Mouse (Mus musculus) CH12.LX (cell line): ENCODE measurements around the gene Zdhhc21. TPM values are rescaled to one million over a fixed set of nuclear protein-coding genes. Genes with fewer than 3 reads are reported as not detected.

Source experiments
- DNase-seq: peaks from one replicate; pipeline ENCODE4 v3.0.0-alpha.2; 2013; ENCODE audit errors: extremely low read depth
- H3K27ac ChIP-seq: 2 replicates; pipeline ENCODE4 v1.5.1; 2012; ENCODE audit warnings: low read depth, mild to moderate bottlenecking, control low read depth, moderate library complexity; ENCODE audit not compliant: insufficient read depth
- H3K27me3 ChIP-seq: replicated peaks from 2 replicates; pipeline ENCODE3; 2012; ENCODE audit warnings: inconsistent platforms
- H3K36me3 ChIP-seq, 2 experiments: replicated peaks in 1 of 2; 2 replicates each; pipeline versions ENCODE3 to v1.6.1; 2012; ENCODE audit warnings: inconsistent platforms in 1 of 2, low read length in 1 of 2, mild to moderate bottlenecking in 1 of 2, mixed read lengths in 1 of 2, moderate library complexity in 1 of 2; ENCODE audit not compliant: control insufficient read depth in 1 of 2, insufficient read depth in 1 of 2
- H3K4me1 ChIP-seq, 2 experiments: 2 replicates each; pipeline ENCODE4 v1.6.1; 2012; ENCODE audit warnings: inconsistent platforms in 1 of 2, moderate library complexity in 1 of 2; ENCODE audit not compliant: insufficient read depth in 2 of 2, control insufficient read depth in 1 of 2
- H3K4me2 ChIP-seq: 2 replicates; pipeline ENCODE4 v1.6.1; 2012; ENCODE audit warnings: low read depth, mild to moderate bottlenecking, control low read depth; ENCODE audit not compliant: poor library complexity, insufficient read depth, severe bottlenecking
- H3K4me3 ChIP-seq, 3 experiments: fragments of 150-350 bp in 1 of 3; sonication (generic) in 1 of 3; replicated peaks in 1 of 3; 2 replicates each; pipeline versions ENCODE3 to v1.5.1; 2011 to 2012; ENCODE audit warnings: low read depth in 2 of 3, low read length in 2 of 3, mild to moderate bottlenecking in 2 of 3, moderate library complexity in 2 of 3, control low read depth in 1 of 3, improper control_type of control experiment in 1 of 3, inconsistent platforms in 1 of 3, mixed read lengths in 1 of 3; ENCODE audit not compliant: poor library complexity in 1 of 3
- H3K79me2 ChIP-seq: replicated peaks from 2 replicates; pipeline ENCODE4 v1.6.1; 2012; ENCODE audit warnings: mild to moderate bottlenecking, moderate library complexity; ENCODE audit not compliant: control insufficient read depth, poor library complexity, insufficient read depth, severe bottlenecking; ENCODE audit errors: extremely low read depth
- H3K9ac ChIP-seq: 2 replicates; pipeline ENCODE4 v1.6.1; 2012; ENCODE audit warnings: low read depth, mild to moderate bottlenecking, control low read depth, moderate library complexity; ENCODE audit not compliant: insufficient read depth
- H3K9me3 ChIP-seq: replicated peaks from 2 replicates; pipeline ENCODE3; 2012; ENCODE audit warnings: low read length, inconsistent platforms, mixed read lengths
- HCFC1 ChIP-seq: IDR thresholded peaks from 2 replicates; pipeline ENCODE4 v1.6.1; 2012; ENCODE audit warnings: low read depth, mild to moderate bottlenecking, inconsistent platforms, low read length, improper control_type of control experiment
- MAFK ChIP-seq: IDR thresholded peaks from 2 replicates; pipeline ENCODE4 v1.6.1; 2011; ENCODE audit warnings: low read length, improper control_type of control experiment; ENCODE audit not compliant: insufficient replicate concordance
- MAX ChIP-seq: IDR thresholded peaks from 2 replicates; pipeline ENCODE4 v1.6.1; 2011; ENCODE audit warnings: low read length, improper control_type of control experiment
- MAZ ChIP-seq: IDR thresholded peaks from 2 replicates; pipeline ENCODE4 v1.6.1; 2012; ENCODE audit warnings: low read depth, mild to moderate bottlenecking, inconsistent platforms, low read length, improper control_type of control experiment, moderate library complexity
- MEF2A ChIP-seq: IDR thresholded peaks from 2 replicates; pipeline ENCODE4 v1.6.1; 2014; ENCODE audit warnings: low read depth, mild to moderate bottlenecking, inconsistent platforms, low read length, improper control_type of control experiment, borderline replicate concordance
- MYC ChIP-seq: IDR thresholded peaks from 2 replicates; pipeline ENCODE4 v1.6.1; 2011; ENCODE audit warnings: low read depth, mild to moderate bottlenecking, improper control_type of control experiment, low read length
- PAX5 ChIP-seq: IDR thresholded peaks from 2 replicates; pipeline ENCODE4 v1.6.1; 2012; ENCODE audit warnings: low read length, inconsistent platforms, mixed read lengths
- POLR2A ChIP-seq: IDR thresholded peaks from 2 replicates; pipeline ENCODE4 v1.6.1; 2011; ENCODE audit warnings: low read depth, mild to moderate bottlenecking, improper control_type of control experiment, low read length
- RAD21 ChIP-seq: IDR thresholded peaks from 2 replicates; pipeline ENCODE4 v1.6.1; 2011; ENCODE audit warnings: low read depth, mild to moderate bottlenecking, low read length, improper control_type of control experiment, moderate library complexity
- RCOR1 ChIP-seq: conservative IDR thresholded peaks from 2 replicates; pipeline ENCODE4 v1.6.1; 2012; ENCODE audit warnings: low read depth, mild to moderate bottlenecking, inconsistent platforms, low read length, improper control_type of control experiment
- SIN3A ChIP-seq: IDR thresholded peaks from 2 replicates; pipeline ENCODE4 v1.6.1; 2012; ENCODE audit warnings: low read length, improper control_type of control experiment, inconsistent platforms
- SMC3 ChIP-seq: IDR thresholded peaks from 2 replicates; pipeline ENCODE4 v1.6.1; 2011; ENCODE audit warnings: low read depth, low read length, improper control_type of control experiment
- TCF12 ChIP-seq: IDR thresholded peaks from 2 replicates; pipeline ENCODE4 v1.6.1; 2014; ENCODE audit warnings: low read depth, mild to moderate bottlenecking, inconsistent platforms, low read length, improper control_type of control experiment
- UBTF ChIP-seq: IDR thresholded peaks from 2 replicates; pipeline ENCODE4 v1.6.1; 2012; ENCODE audit warnings: low read depth, mild to moderate bottlenecking, inconsistent platforms, low read length, improper control_type of control experiment, moderate library complexity
- USF2 ChIP-seq: conservative IDR thresholded peaks from 2 replicates; pipeline ENCODE4 v1.6.1; 2011; ENCODE audit warnings: low read depth, low read length, improper control_type of control experiment
- ZC3H11A ChIP-seq: IDR thresholded peaks from 2 replicates; pipeline ENCODE4 v1.6.1; 2012; ENCODE audit warnings: low read depth, mild to moderate bottlenecking, inconsistent platforms, low read length, improper control_type of control experiment
- dilution Hi-C: fragments of 300-500 bp; cut with MboI; formaldehyde crosslinking; loops from 2 replicates; pipeline ENCODE4 v1.14.3; 2020; ENCODE audit warnings: low sequenced_read_pairs; ENCODE audit not compliant: extremely low pct_unique_long_range_greater_than_20kb, extremely low pct_ligation_motif_present
- in situ Hi-C: fragments of 300-500 bp; cut with MboI; formaldehyde crosslinking; loops from 3 replicates; pipeline ENCODE4 v1.14.3; 2019; ENCODE audit warnings: low sequenced_read_pairs, low pct_ligation_motif_present, low pct_unique_long_range_greater_than_20kb, mixed read lengths
- polyA plus RNA-seq: library from polyadenylated mRNA; unstranded; fragments of >175 nt; gene quantifications from 2 replicates; pipeline ENCODE4 v1.2.1, GENCODE M21; 2012; ENCODE audit warnings: low read depth; ENCODE audit not compliant: insufficient read length
- total RNA-seq, 2 experiments: library from RNA; depleted of rRNA; stranded (reverse); fragments of 300-350 nt in 1 of 2; fragments of >200 nt in 1 of 2; gene quantifications; 2 replicates each; pipeline ENCODE4 v1.2.3; 2012 to 2014

The Zdhhc21 gene
- total and polyA plus RNA-seq, 3 experiments: 8.3 to 16.1 (median 14.0) TPM

DNA sequence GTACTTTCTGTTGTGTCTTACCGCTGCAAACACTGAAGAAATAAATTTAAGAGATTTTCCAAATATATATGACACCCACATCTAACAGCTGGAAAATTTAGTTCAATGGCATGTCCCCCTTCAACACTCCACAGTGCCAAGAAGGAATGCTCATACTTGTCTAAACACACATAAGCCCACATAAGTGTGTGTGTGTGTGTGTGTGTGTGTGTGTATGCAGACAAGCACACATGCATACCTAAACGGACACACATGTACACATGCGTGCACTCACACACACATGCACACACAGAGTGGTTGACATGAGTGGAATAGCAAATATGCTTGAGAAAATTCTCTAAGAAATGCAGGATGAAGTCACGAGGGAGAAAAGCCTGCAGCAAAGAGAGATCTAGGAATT lies 12.8 kb upstream of the Zdhhc21 start:
- no peak for DNase-seq
- Histone ChIP-seq H3K27me3 (no peaks in the 10 kb centered on the region), H3K79me2 (no peaks in the 10 kb centered on the region), H3K27ac (no peak overlapping the region), H3K36me3 (no peaks in the 10 kb centered on the region), H3K9me3 (no peaks in the 10 kb centered on the region), H3K4me3 (no peak overlapping the region), H3K9ac (no peak overlapping the region), H3K4me1 (0 out of 4 replicates have a peak, but pooled peaks cover 0 to 2% of the 10 kb centered on the region in 2 experiments), H3K4me2 (no peak overlapping the region)
- TF ChIP-seq HCFC1: no peak
- no peak for TF ChIP-seq POLR2A
- no peak for TF ChIP-seq UBTF
- no peak for TF ChIP-seq MYC
- TF ChIP-seq RCOR1: no peak
- no peak for TF ChIP-seq USF2
- dilution Hi-C loops (no loop called here), in situ Hi-C loops (no loop called here)

DNA sequence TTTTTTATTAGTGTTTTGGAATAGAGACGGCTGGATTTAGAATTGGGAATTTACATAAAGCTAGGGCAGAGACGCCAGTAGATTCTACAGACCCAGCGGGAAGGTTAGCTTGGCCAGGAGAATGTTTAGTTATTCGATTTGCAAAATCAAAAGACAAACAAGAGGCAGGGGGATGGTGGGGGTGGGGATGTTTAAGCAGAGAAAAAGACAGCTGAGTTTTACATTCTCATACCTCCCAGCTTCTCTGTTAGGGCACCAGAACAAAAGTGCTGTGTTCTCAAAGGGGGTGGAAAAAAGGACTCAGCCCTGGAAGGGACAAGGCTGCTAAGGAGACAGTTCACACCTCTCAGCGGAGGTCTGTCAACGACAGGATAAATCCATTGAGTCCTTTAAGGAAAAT lies 12.4 kb upstream of the Zdhhc21 start:
- dilution Hi-C loops (no loop called here), in situ Hi-C loops (no loop called here)
- no peak for DNase-seq
- H3K9me3 ChIP-seq: no peaks in the 10 kb centered on the region
- H3K79me2 ChIP-seq: no peaks in the 10 kb centered on the region
- no peak overlapping the region for H3K9ac ChIP-seq
- no peaks in the 10 kb centered on the region for H3K36me3 ChIP-seq
- no peak for TF ChIP-seq MAX
- no peak for TF ChIP-seq RAD21
- no peak for TF ChIP-seq MAZ
- no peak for TF ChIP-seq PAX5
- TF ChIP-seq SMC3: no peak
- TF ChIP-seq MAFK: no peak
- TF ChIP-seq SIN3A: no peak
- no peak for TF ChIP-seq ZC3H11A
- TF ChIP-seq USF2: no peak
- TF ChIP-seq UBTF: no peak
- TF ChIP-seq POLR2A: no peak
- TF ChIP-seq TCF12: no peak
- no peak for TF ChIP-seq MEF2A
- H3K4me3 ChIP-seq: no peak overlapping the region
- H3K27ac ChIP-seq: no peak overlapping the region
- H3K4me2 ChIP-seq: no peak overlapping the region
- H3K27me3 ChIP-seq: no peaks in the 10 kb centered on the region
- peaks cover 0 to 3% of the 10 kb centered on the region in 2 experiments; a peak in 1 of 4 replicates for H3K4me1 ChIP-seq
